27 mouse cellular contexts compared by ENCODE assay signal in the genomic region with DNA sequence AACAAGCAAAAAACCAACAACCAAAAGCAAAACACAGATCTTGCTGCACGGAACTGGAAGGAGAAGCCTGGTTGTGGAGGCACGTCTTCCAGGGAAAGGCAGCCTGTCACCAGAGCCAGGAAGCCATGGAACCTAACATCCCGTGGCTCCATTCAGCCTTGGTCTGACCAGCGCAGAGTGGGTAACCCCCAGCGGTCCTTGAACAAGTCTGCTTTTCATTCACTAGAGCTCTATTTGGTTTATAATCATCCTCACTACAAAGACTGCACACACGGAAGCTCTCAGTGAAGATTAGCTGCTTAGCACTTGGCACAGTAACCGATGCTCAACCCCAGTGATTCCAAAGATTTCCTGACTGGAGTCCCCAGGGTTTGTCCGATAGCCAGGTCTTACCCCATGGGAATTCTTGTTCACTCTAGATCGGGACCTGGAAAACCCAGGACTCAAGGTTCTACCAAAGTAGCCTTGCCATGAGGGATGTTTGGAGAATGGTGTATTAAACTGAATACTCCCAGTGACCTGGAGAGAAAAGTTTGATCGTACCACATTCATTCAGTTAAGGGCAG. TPM values are rescaled to one million over a fixed set of nuclear protein-coding genes. Genes with fewer than 3 reads are reported as not detected.
A peak's percentile ranks its signal among the peaks of the same experiment; 100 is the strongest.
DNase-seq lines count a peak whose midpoint lies in the region; ATAC-seq and TF ChIP-seq lines count a peak whose summit lies in the region.
"Had no signal": no experiment of that assay in that cellular context is flagged by ENCODE, and none has a peak within 500 bp of the region (broad histone marks: within the 10 kb centered on the region; RNA-seq: fewer than 3 reads in every experiment).

No protein-coding gene starts in this region.

- no peaks in the 10 kb centered on the region for H3K27me3 ChIP-seq in heart, postnatal 0 days (ENCODE audit: control insufficient read depth, insufficient read depth, low read length)
- no peaks in the 10 kb centered on the region for H3K27me3 ChIP-seq in lung, postnatal 0 days (replicated peaks; ENCODE audit: insufficient read depth, low read length)
- H3K27me3 ChIP-seq: embryonic facial prominence, embryonic 13.5 days; forebrain, embryonic 12.5 days; intestine, embryonic 15.5 days; liver, embryonic 15.5 days had no signal

- H3K9ac ChIP-seq in heart, postnatal 0 days (replicated peaks; ENCODE audit: low read depth, low read length), result no peak overlapping the region
- H3K9ac ChIP-seq in lung, postnatal 0 days (replicated peaks; ENCODE audit: low read depth), result no peak overlapping the region
- H3K9ac ChIP-seq: embryonic facial prominence, embryonic 13.5 days; forebrain, embryonic 12.5 days; hindbrain, embryonic 14.5 days; intestine, embryonic 15.5 days; liver, embryonic 15.5 days had no signal

- no peak for DNase-seq in gastrocnemius, adult 2 months
- no peak for DNase-seq in gastrocnemius, postnatal 25 days
- peak; percentile 11 for DNase-seq in heart, postnatal 0 days (ENCODE audit: low spot score)
- no peak for DNase-seq in heart, postnatal 4 days
- no peak for DNase-seq in lung, postnatal 0 days (ENCODE audit: low spot score)
- DNase-seq in lung, postnatal 36 days, result no peak
- no peak for DNase-seq in cerebellum, adult 11-12 months
- DNase-seq: cerebellum, adult 8-10 months; cerebellum, postnatal 36 days; embryo, embryonic 11 days; gastrocnemius, postnatal 14 days; kidney, adult 8-10 months; kidney, postnatal 10 days; liver; lung, postnatal 10 days; right cerebral cortex, postnatal 14 days; thymus, adult 2 months; thymus, postnatal 4 days had no signal

- H3K4me2 ChIP-seq in heart, postnatal 0 days (ENCODE audit: low read depth, low read length), result no peak overlapping the region
- H3K4me2 ChIP-seq in lung, postnatal 0 days (replicated peaks; ENCODE audit: low read depth, low read length), result no peak overlapping the region
- H3K4me2 ChIP-seq: embryonic facial prominence, embryonic 13.5 days; forebrain, embryonic 12.5 days; hindbrain, embryonic 14.5 days; intestine, embryonic 15.5 days; liver, embryonic 15.5 days; midbrain, embryonic 11.5 days had no signal

- no peak overlapping the region for H3K4me3 ChIP-seq in gastrocnemius, adult 2 months
- H3K4me3 ChIP-seq in heart, postnatal 0 days (ENCODE audit: low read depth, low read length), result no peak overlapping the region
- no peak overlapping the region for H3K4me3 ChIP-seq in lung, postnatal 0 days (ENCODE audit: low read depth, low read length)
- H3K4me3 ChIP-seq: embryonic facial prominence, embryonic 13.5 days; erythroblast, embryonic 14.5 days; forebrain, embryonic 12.5 days; intestine, embryonic 15.5 days; limb, embryonic 10.5 days; liver, embryonic 15.5 days had no signal

- TF ChIP-seq CTCF in gastrocnemius, adult 2 months (IDR thresholded peaks at IDR 0.05), result no peak
- TF ChIP-seq CTCF in heart, postnatal 0 days (IDR thresholded peaks at IDR 0.05; ENCODE audit: low read depth), result no peak
- no peak for TF ChIP-seq CTCF in lung, postnatal 0 days (IDR thresholded peaks at IDR 0.05)

- TF ChIP-seq EP300 in heart, postnatal 0 days (IDR thresholded peaks at IDR 0.05; ENCODE audit: low read depth), result no peak
- TF ChIP-seq EP300 in lung, postnatal 0 days (IDR thresholded peaks at IDR 0.05), result no peak

- intact Hi-C loops in gastrocnemius, adult 2 months (cut with DNase I), result no loop called here

- H3K36me3 ChIP-seq in heart, postnatal 0 days (replicated peaks; ENCODE audit: control insufficient read depth, insufficient read depth, low read length), result peaks cover 22% of the 10 kb centered on the region
- H3K36me3 ChIP-seq in lung, postnatal 0 days (ENCODE audit: insufficient read depth, low read length), result peaks cover 9% of the 10 kb centered on the region

- ATAC-seq in heart, postnatal 0 days (ENCODE audit: insufficient read depth, low read depth), result no peak
- ATAC-seq in lung, postnatal 0 days, result no peak
- ATAC-seq: activated CD4-positive, CD25-positive, alpha-beta regulatory T cell, adult 4 months; intestine, embryonic 15.5 days had no signal

- WGBS in heart, postnatal 0 days, result 64% methylated on average over 10 of the region's 10 CpGs
- WGBS in lung, postnatal 0 days, result 66% methylated on average over 10 of the region's 10 CpGs

- H3K27ac ChIP-seq in gastrocnemius, adult 2 months, result peak overlapping the region; percentile 46; the same call in 1 of the 2 replicates
- H3K27ac ChIP-seq in heart, postnatal 0 days (ENCODE audit: low read depth), result peak overlapping the region; percentile 75
- peak overlapping the region; percentile 76; the same call in 1 of the 2 replicates for H3K27ac ChIP-seq in lung, postnatal 0 days (ENCODE audit: low read length)
- H3K27ac ChIP-seq: embryonic facial prominence, embryonic 13.5 days; forebrain, embryonic 12.5 days; hindbrain, embryonic 14.5 days; intestine, embryonic 15.5 days; limb, embryonic 10.5 days had no signal

- peaks cover 21% of the 10 kb centered on the region for H3K4me1 ChIP-seq in heart, postnatal 0 days (ENCODE audit: control insufficient read depth, insufficient read depth)
- H3K4me1 ChIP-seq in lung, postnatal 0 days (ENCODE audit: insufficient read depth, low read depth, low read length), result peaks cover 7% of the 10 kb centered on the region
- H3K4me1 ChIP-seq: intestine, embryonic 15.5 days had no signal

- H3K9me3 ChIP-seq in heart, postnatal 0 days (replicated peaks; ENCODE audit: control insufficient read depth, low read length), result no peaks in the 10 kb centered on the region
- no peaks in the 10 kb centered on the region for H3K9me3 ChIP-seq in lung, postnatal 0 days (ENCODE audit: low read length)
- H3K9me3 ChIP-seq: embryonic facial prominence, embryonic 13.5 days; forebrain, embryonic 12.5 days; intestine, embryonic 15.5 days; limb, embryonic 10.5 days; liver, embryonic 15.5 days had no signal

RNA-seq across cellular contexts. Expression of a gene that starts 41.5 kb away (rescaled TPM):
- 10 to 100 TPM; 62.8 to 88.2 TPM for total RNA-seq in gastrocnemius, adult 2 months (2021)
- total RNA-seq in gastrocnemius, postnatal 25 days (2021), result 10 to 100 TPM; 59.4 to 67.3 TPM
- 20.8 and 28.8 TPM in 2 replicates for total RNA-seq in heart, postnatal 0 days (2014; rRNA removed; ENCODE audit: low replicate concordance)
- 127 and 132 TPM in 2 replicates for polyA plus RNA-seq in heart, postnatal 0 days (2015; fragmentation: Nextera tagmentation; extraction: Ambion mirVana)
- 100 to 1,000 TPM; 255 to 279 TPM for total RNA-seq in heart, postnatal 4 days (2021)
- polyA plus RNA-seq in lung, postnatal 0 days (2015; fragmentation: Nextera tagmentation; extraction: Ambion mirVana), result 101 and 141 TPM in 2 replicates
